Mouse (Mus musculus): ENCODE measurements around the gene Hdac10.

GRCm38 (mm10) chr15:89141905-89142304, 13.4 kb upstream of the Hdac10 start:
- TF ChIP-seq POLR2A (IDR thresholded peaks at IDR 0.05; ENCODE audit: borderline replicate concordance, extremely low read depth, insufficient read depth, insufficient read length, poor library complexity, severe bottlenecking) (no peak), CTCF (IDR thresholded peaks at IDR 0.05; ENCODE audit: borderline replicate concordance, extremely low read depth, insufficient read depth, insufficient read length) (no peak)
